Mouse (Mus musculus) heart, adult 2 months (tissue): ENCODE measurements at regions not wholly inside any gene's neighbourhood (a gene's known extent, or its start where the extent isn't known, plus 50 kb on each side); places are given as distances from the start of the nearest gene placed in this dataset.

Source experiments
- DNase-seq, 2 experiments: peaks; one replicate each; pipeline ENCODE4 v3.0.0; 2021
- H3K27ac ChIP-seq: fragments of 200-600 bp; 2 replicates; pipeline ENCODE4 v1.8.1; 2022
- H3K27me3 ChIP-seq: fragments of 200-500 bp; 2 replicates; pipeline ENCODE4 v1.6.1; 2012; ENCODE audit warnings: mild to moderate bottlenecking, low read length, inconsistent platforms, mixed read lengths; ENCODE audit not compliant: control insufficient read depth, insufficient read depth
- H3K36me3 ChIP-seq: fragments of 200-500 bp; 2 replicates; pipeline ENCODE4 v1.6.1; 2012; ENCODE audit warnings: low read length, inconsistent platforms; ENCODE audit not compliant: control insufficient read depth, insufficient read depth
- H3K4me1 ChIP-seq: fragments of 200-500 bp; 2 replicates; pipeline ENCODE4 v1.6.1; 2011; ENCODE audit warnings: low read length; ENCODE audit not compliant: control insufficient read depth, insufficient read depth
- H3K4me3 ChIP-seq: fragments of 200-600 bp; 2 replicates; pipeline ENCODE4 v1.8.1; 2022
- H3K79me2 ChIP-seq: fragments of 200-500 bp; replicated peaks from 2 replicates; pipeline ENCODE4 v1.6.1; 2012; ENCODE audit warnings: mild to moderate bottlenecking, inconsistent platforms, low read length, moderate library complexity, mixed read lengths; ENCODE audit not compliant: control insufficient read depth, insufficient read depth
- H3K9ac ChIP-seq: fragments of 200-500 bp; 2 replicates; pipeline ENCODE4 v1.6.1; 2012; ENCODE audit warnings: low read depth, mild to moderate bottlenecking, control low read depth, inconsistent platforms, low read length, mixed read lengths
- EP300 ChIP-seq: fragments of 200-500 bp; IDR thresholded peaks from 2 replicates; pipeline ENCODE4 v1.6.1; 2011; ENCODE audit warnings: low read depth, low read length, control low read depth; ENCODE audit not compliant: insufficient read depth
- POLR2A ChIP-seq: fragments of 200-500 bp; IDR thresholded peaks from 2 replicates; pipeline ENCODE4 v1.6.1; 2011; ENCODE audit warnings: mild to moderate bottlenecking, low read depth, low read length, control low read depth; ENCODE audit not compliant: insufficient read depth
- WGBS: fragments of 180-500 bp; shearing (Covaris S2); methylation state at CpG from one replicate; pipeline ENCODE4 v1.1.7; 2018; 5-methylcytosine and 5-hydroxymethylcytosine counted together
- intact Hi-C: fragments of 180-260 bp; cut with DNase I; formaldehyde crosslinking; loops from one replicate; pipeline ENCODE4 v1.15.1; 2025

DNA sequence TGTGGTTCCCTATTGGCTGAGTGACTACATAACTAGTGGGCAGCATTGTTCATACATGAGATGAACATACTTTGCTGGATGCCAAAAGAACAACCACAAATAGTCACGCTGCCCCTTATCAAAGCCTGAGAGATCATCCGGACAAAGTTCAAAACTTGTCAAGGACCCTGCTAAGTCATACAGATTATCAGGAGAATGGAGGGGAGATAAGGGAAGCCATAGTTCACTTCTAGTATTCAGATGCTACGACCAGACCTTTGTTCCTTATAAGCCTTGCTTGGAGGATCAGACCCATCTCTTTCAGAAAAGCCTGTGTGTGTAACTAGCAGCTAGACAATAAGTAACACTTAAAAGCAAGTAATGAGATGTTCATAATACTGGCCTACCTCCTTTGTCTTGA, 97.0 kb upstream of the Mamld1 start:
- no peaks in the 10 kb centered on the region for H3K79me2 ChIP-seq
- no peaks in the 10 kb centered on the region for H3K4me1 ChIP-seq
- H3K4me3 ChIP-seq = no peak overlapping the region
- no peaks in the 10 kb centered on the region for H3K27me3 ChIP-seq
- H3K36me3 ChIP-seq = no peaks in the 10 kb centered on the region
- TF ChIP-seq EP300 (no peak), POLR2A (no peak)
- intact Hi-C loops = no loop called here
- H3K9ac ChIP-seq = no peak overlapping the region
- no peak overlapping the region for H3K27ac ChIP-seq
- WGBS = 56% methylated on average over 3 of the region's 3 CpGs
- no peak for DNase-seq
